Comparison of ENCODE assay signal across 21 mouse cellular contexts in the genomic region with DNA sequence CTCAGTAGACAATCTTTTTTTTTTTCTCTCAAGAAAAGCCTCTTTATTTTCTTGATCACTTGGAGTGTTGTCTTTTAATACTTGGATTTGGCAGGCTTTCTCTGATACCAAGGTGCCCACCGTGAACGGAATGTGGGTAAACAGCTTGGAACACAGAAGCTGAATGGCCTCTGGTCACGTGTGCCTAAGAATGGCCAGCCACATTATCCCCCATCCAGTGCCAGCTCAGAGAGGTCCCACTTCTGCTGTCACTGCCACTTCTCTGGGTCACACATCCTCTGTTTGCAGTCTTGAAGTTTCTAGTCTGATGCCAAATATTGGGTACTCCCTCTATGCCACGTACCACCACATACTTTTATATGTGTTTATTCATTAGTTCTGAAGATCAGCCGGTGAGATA. TPM values are rescaled to one million over a fixed set of nuclear protein-coding genes. Genes with fewer than 3 reads are reported as not detected.
DNase-seq lines count a peak whose midpoint lies in the region; ATAC-seq and TF ChIP-seq lines count a peak whose summit lies in the region.
"Had no signal": no experiment of that assay in that cellular context is flagged by ENCODE, and none has a peak within 500 bp of the region (broad histone marks: within the 10 kb centered on the region; RNA-seq: fewer than 3 reads in every experiment).

No protein-coding gene starts in this region.

- H3K36me3 ChIP-seq in intestine, embryonic 14.5 days (ENCODE audit: control insufficient read depth, insufficient read depth, low read length), result no peaks in the 10 kb centered on the region
- H3K36me3 ChIP-seq in intestine, embryonic 15.5 days, result no peaks in the 10 kb centered on the region
- H3K36me3 ChIP-seq in neural tube, embryonic 15.5 days, result no peaks in the 10 kb centered on the region
- H3K36me3 ChIP-seq: embryonic facial prominence, embryonic 12.5 days; forebrain, embryonic 15.5 days; G1E; heart, embryonic 10.5 days had no signal

- H3K9me3 ChIP-seq in intestine, embryonic 14.5 days (ENCODE audit: control insufficient read depth, low read length), result no peaks in the 10 kb centered on the region
- no peaks in the 10 kb centered on the region for H3K9me3 ChIP-seq in intestine, embryonic 15.5 days
- no peaks in the 10 kb centered on the region for H3K9me3 ChIP-seq in neural tube, embryonic 15.5 days (replicated peaks)
- H3K9me3 ChIP-seq: embryonic facial prominence, embryonic 12.5 days; forebrain, embryonic 15.5 days; heart, embryonic 10.5 days had no signal

- H3K4me1 ChIP-seq in intestine, embryonic 14.5 days (replicated peaks; ENCODE audit: control insufficient read depth, insufficient read depth, low read length), result no peaks in the 10 kb centered on the region
- no peaks in the 10 kb centered on the region for H3K4me1 ChIP-seq in intestine, embryonic 15.5 days (replicated peaks)
- no peaks in the 10 kb centered on the region; the same call in none of the 2 replicates for H3K4me1 ChIP-seq in neural tube, embryonic 15.5 days

- H3K4me2 ChIP-seq in intestine, embryonic 14.5 days (ENCODE audit: low read length), result no peak overlapping the region
- H3K4me2 ChIP-seq in intestine, embryonic 15.5 days (replicated peaks), result no peak overlapping the region
- no peak overlapping the region for H3K4me2 ChIP-seq in neural tube, embryonic 15.5 days
- H3K4me2 ChIP-seq: embryonic facial prominence, embryonic 12.5 days; forebrain, embryonic 15.5 days had no signal

- DNase-seq in heart, adult 11 months, result peak; percentile 52
- no peak for DNase-seq in heart, postnatal 10 days
- DNase-seq in intestine, embryonic 14.5 days (ENCODE audit: low spot score), result peak; percentile 25
- peak; percentile 47 for DNase-seq in brain, embryonic 14.5 days (ENCODE audit: low read depth)
- no peak for DNase-seq in Muller cell, postnatal 12 days (ENCODE audit: inconsistent ontology term)
- DNase-seq: adrenal gland, postnatal 10 days; B cell, adult 2 months; cerebellum, adult 11-12 months; cerebellum, adult 9-10 months; cerebellum, postnatal 25 days; gastrocnemius, postnatal 36 days; heart, adult 18-20 months; heart, postnatal 14 days had no signal

- 86% methylated on average over 5 of the region's 5 CpGs for WGBS in intestine, embryonic 14.5 days
- 83% methylated on average over 5 of the region's 5 CpGs for WGBS in intestine, embryonic 15.5 days
- 66% methylated on average over 5 of the region's 5 CpGs for WGBS in neural tube, embryonic 15.5 days

- TF ChIP-seq POLR2A in brain, embryonic 14.5 days (IDR thresholded peaks at IDR 0.05; ENCODE audit: borderline replicate concordance, extremely low read depth, insufficient read depth, insufficient read length, poor library complexity, severe bottlenecking), result no peak

- H3K9ac ChIP-seq in intestine, embryonic 14.5 days (ENCODE audit: low read length), result no peak overlapping the region
- H3K9ac ChIP-seq in intestine, embryonic 15.5 days, result no peak overlapping the region
- H3K9ac ChIP-seq in neural tube, embryonic 15.5 days (replicated peaks), result no peak overlapping the region
- H3K9ac ChIP-seq: embryonic facial prominence, embryonic 12.5 days; forebrain, embryonic 15.5 days had no signal

- intact Hi-C loops in heart, postnatal 10 days (cut with DNase I), result no loop called here

- H3K27me3 ChIP-seq in intestine, embryonic 14.5 days (replicated peaks; ENCODE audit: control insufficient read depth, insufficient read depth, low read length), result no peaks in the 10 kb centered on the region
- H3K27me3 ChIP-seq in intestine, embryonic 15.5 days (replicated peaks), result no peaks in the 10 kb centered on the region
- no peaks in the 10 kb centered on the region for H3K27me3 ChIP-seq in neural tube, embryonic 15.5 days (replicated peaks)
- H3K27me3 ChIP-seq: embryonic facial prominence, embryonic 12.5 days; forebrain, embryonic 15.5 days had no signal

- H3K4me3 ChIP-seq in intestine, embryonic 14.5 days (ENCODE audit: low read depth, low read length), result no peak overlapping the region
- no peak overlapping the region for H3K4me3 ChIP-seq in intestine, embryonic 15.5 days (replicated peaks)
- H3K4me3 ChIP-seq in neural tube, embryonic 15.5 days (replicated peaks), result no peak overlapping the region
- H3K4me3 ChIP-seq: embryonic facial prominence, embryonic 12.5 days; forebrain, embryonic 15.5 days; heart, embryonic 10.5 days had no signal

- H3K27ac ChIP-seq in intestine, embryonic 14.5 days (ENCODE audit: low read depth), result no peak overlapping the region
- H3K27ac ChIP-seq in intestine, embryonic 15.5 days, result no peak overlapping the region
- H3K27ac ChIP-seq in neural tube, embryonic 15.5 days (replicated peaks), result no peak overlapping the region
- H3K27ac ChIP-seq: embryonic facial prominence, embryonic 12.5 days; forebrain, embryonic 15.5 days; heart, embryonic 10.5 days had no signal

- no peak for ATAC-seq in intestine, embryonic 14.5 days (replicated peaks; ENCODE audit: low FRiP score, low TSS enrichment, low read depth)
- no peak for ATAC-seq in intestine, embryonic 15.5 days
- ATAC-seq in neural tube, embryonic 15.5 days (ENCODE audit: low FRiP score), result peak; percentile 61; the same call in 1 of the 2 replicates
- ATAC-seq: CD4-positive, CD25-positive, alpha-beta regulatory T cell, adult 4 months; forebrain, embryonic 15.5 days; intestine, embryonic 16.5 days had no signal

- TF ChIP-seq CTCF in brain, embryonic 14.5 days (IDR thresholded peaks at IDR 0.05; ENCODE audit: borderline replicate concordance, extremely low read depth, insufficient read depth, insufficient read length), result no peak

RNA-seq across cellular contexts. Expression of a gene that starts 28.0 kb away (rescaled TPM):
- total RNA-seq in heart, postnatal 10 days (2021), result under 1 TPM; 0.42 to 0.57 TPM
- polyA plus RNA-seq in intestine, embryonic 14.5 days (2014; fragmentation: Nextera tagmentation; extraction: Ambion mirVana), result 1.1 and 1.6 TPM in 2 replicates
- 1.7 TPM in 2 replicates for polyA plus RNA-seq in intestine, embryonic 15.5 days (2015; fragmentation: Nextera tagmentation; extraction: Ambion mirVana)
- polyA plus RNA-seq in brain, embryonic 14.5 days (2012; rRNA removed), result 6.4 and 8.1 TPM in 2 replicates
- 3.1 and 3.4 TPM in 2 replicates for polyA plus RNA-seq in neural tube, embryonic 15.5 days (2015; fragmentation: Nextera tagmentation; extraction: Ambion mirVana)
- polyA plus RNA-seq: CD4-positive, CD25-positive, alpha-beta regulatory T cell, adult 4 months; G1E had no signal

Comparison
In these comparisons a context has a peak if more than half of its experiments do, and no peak if none do; other contexts are left out.
1. DNase-seq: peak in heart, adult 11 months (single experiment), intestine, embryonic 14.5 days (single experiment) and brain, embryonic 14.5 days (single experiment); none in heart, postnatal 10 days (0 of 2) and Muller cell, postnatal 12 days (single experiment).